Mouse (Mus musculus) limb, embryonic 14.5 days (tissue): ENCODE measurements at regions not wholly inside any gene's neighbourhood (a gene's known extent, or its start where the extent isn't known, plus 50 kb on each side); places are given as distances from the start of the nearest gene placed in this dataset.

Source experiments
- ATAC-seq: fragments of 200-750 bp; cut with Nextera tagmentation; 2 replicates; pipeline ENCODE4 v1.8.0; 2017; ENCODE audit warnings: low read depth, moderate number of reproducible peaks, moderate TSS enrichment; ENCODE audit not compliant: low FRiP score
- DNase-seq: peaks from one replicate; pipeline ENCODE4 v3.0.0-alpha.2; 2015; ENCODE audit warnings: low spot score
- H3K27ac ChIP-seq: fragments of 300-500 bp; sonication (generic); replicated peaks from 2 replicates; pipeline ENCODE4 v1.5.1; 2014; ENCODE audit warnings: low read depth, mild to moderate bottlenecking, low read length, moderate library complexity, mixed read lengths
- H3K27me3 ChIP-seq: fragments of 300-500 bp; sonication (generic); 2 replicates; pipeline ENCODE4 v1.6.1; 2014; ENCODE audit warnings: low read length, mixed read lengths; ENCODE audit not compliant: control insufficient read depth, insufficient read depth
- H3K36me3 ChIP-seq: fragments of 300-500 bp; sonication (generic); 2 replicates; pipeline ENCODE4 v1.6.1; 2014; ENCODE audit warnings: mild to moderate bottlenecking, low read length, moderate library complexity, mixed read lengths; ENCODE audit not compliant: control insufficient read depth, insufficient read depth
- H3K4me1 ChIP-seq: fragments of 300-500 bp; sonication (generic); 2 replicates; pipeline ENCODE4 v1.6.1; 2014; ENCODE audit warnings: antibody characterized with exemption, low read length, mixed read lengths; ENCODE audit not compliant: control insufficient read depth, insufficient read depth
- H3K4me2 ChIP-seq: fragments of 300-500 bp; sonication (generic); replicated peaks from 2 replicates; pipeline ENCODE4 v1.6.1; 2014; ENCODE audit warnings: low read depth, mild to moderate bottlenecking, low read length, moderate library complexity; ENCODE audit not compliant: severe bottlenecking
- H3K4me3 ChIP-seq: fragments of 300-500 bp; sonication (generic); replicated peaks from 2 replicates; pipeline ENCODE4 v1.5.1; 2014; ENCODE audit warnings: low read length
- H3K9ac ChIP-seq: fragments of 300-500 bp; sonication (generic); 2 replicates; pipeline ENCODE4 v1.6.1; 2014; ENCODE audit warnings: mild to moderate bottlenecking, low read depth, low read length, moderate library complexity; ENCODE audit not compliant: severe bottlenecking
- H3K9me3 ChIP-seq: fragments of 300-500 bp; sonication (generic); 2 replicates; pipeline ENCODE4 v1.6.1; 2016; ENCODE audit warnings: low read length; ENCODE audit not compliant: control insufficient read depth
- POLR2A ChIP-seq: fragments of 200-500 bp; IDR thresholded peaks from 2 replicates; pipeline ENCODE4 v1.8.0; 2012; ENCODE audit warnings: inconsistent platforms, mild to moderate bottlenecking, moderate library complexity, borderline replicate concordance; ENCODE audit not compliant: insufficient read depth, insufficient read length; ENCODE audit errors: extremely low read depth
- WGBS: fragments of 180-500 bp; shearing (Covaris S2); extraction: QIAGEN DNeasy Blood & Tissue Kit; methylation state at CpG from one replicate; pipeline ENCODE4 v1.1.7; 2014; 5-methylcytosine and 5-hydroxymethylcytosine counted together

DNA sequence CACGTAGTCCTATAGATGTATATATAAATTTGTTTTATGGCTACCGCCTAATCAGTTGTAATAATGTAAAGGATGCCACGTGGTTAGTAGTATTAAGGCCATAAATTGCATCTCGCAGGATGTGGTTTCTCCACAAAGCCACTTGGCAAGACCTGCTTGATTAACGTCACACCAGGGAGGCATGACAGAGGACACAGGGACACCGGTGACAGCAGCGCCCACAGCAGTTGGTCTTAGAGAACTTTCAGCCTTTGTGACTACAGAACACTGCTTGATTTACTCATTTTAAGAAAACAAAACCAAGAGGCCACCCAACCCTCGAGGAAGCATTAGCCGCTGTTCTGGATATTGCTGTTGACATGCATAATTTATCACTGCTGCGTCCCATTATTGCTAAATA, 113.2 kb upstream of the Magi3 start:
- DNase-seq (no peak), ATAC-seq (no peak)
- no peaks in the 10 kb centered on the region for H3K36me3 ChIP-seq
- H3K9me3 ChIP-seq = no peaks in the 10 kb centered on the region
- H3K4me2 ChIP-seq = no peak overlapping the region
- no peak overlapping the region for H3K4me3 ChIP-seq
- H3K9ac ChIP-seq = no peak overlapping the region
- no peak overlapping the region for H3K27ac ChIP-seq
- no peak for TF ChIP-seq POLR2A
- WGBS = 72% methylated on average over 10 of the region's 10 CpGs
- H3K4me1 ChIP-seq = 0 out of 2 replicates have a peak, but pooled peaks cover 3% of the 10 kb centered on the region
- H3K27me3 ChIP-seq = no peaks in the 10 kb centered on the region

DNA sequence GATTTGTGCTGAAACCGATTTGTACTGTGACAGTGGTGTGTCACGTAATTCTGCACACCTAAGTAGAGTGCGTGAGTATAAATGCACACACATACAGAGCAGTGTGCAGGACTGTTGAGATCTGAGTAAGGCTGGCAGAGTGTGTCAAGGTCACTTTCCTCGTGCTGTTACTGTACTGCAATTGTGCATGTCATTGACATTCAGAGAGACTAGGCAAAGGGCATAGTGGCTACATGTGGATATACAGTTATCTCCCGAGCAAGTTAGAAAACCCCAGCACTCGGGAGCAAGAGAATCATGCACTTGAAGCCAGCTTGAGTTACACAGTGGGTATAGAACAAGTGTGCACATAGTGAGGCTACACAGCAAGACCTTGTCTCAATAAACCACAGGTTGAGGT, 110.5 kb upstream of the Magi3 start:
- Histone ChIP-seq H3K4me2 (no peak overlapping the region), H3K4me3 (no peak overlapping the region), H3K4me1 (no peaks in the 10 kb centered on the region), H3K27me3 (no peaks in the 10 kb centered on the region), H3K9me3 (no peaks in the 10 kb centered on the region), H3K9ac (no peak overlapping the region), H3K36me3 (no peaks in the 10 kb centered on the region), H3K27ac (no peak overlapping the region)
- DNase-seq (no peak), ATAC-seq (no peak)
- no peak for TF ChIP-seq POLR2A
- 90% methylated on average over 6 of the region's 6 CpGs for WGBS

DNA sequence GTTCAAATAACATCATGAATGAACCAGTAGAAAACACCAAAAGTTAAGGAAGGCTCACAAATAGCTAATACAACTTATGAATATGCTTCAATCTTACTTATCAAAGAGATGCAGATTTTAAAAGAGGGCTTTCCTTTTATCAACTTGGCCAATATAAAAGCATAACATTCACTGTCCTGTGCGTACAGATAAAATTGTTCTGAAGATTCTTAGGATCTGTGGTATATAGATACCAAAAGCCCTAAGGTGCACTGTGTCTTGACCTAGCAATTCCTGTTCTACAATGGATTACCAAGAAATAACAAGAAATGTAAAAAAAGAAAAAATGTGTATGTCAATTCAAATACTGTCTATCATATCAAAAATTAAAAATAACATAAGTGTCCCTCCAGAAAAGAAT, 107.7 kb upstream of the Magi3 start:
- H3K4me1 ChIP-seq = no peaks in the 10 kb centered on the region
- H3K9me3 ChIP-seq = no peaks in the 10 kb centered on the region
- no peaks in the 10 kb centered on the region for H3K36me3 ChIP-seq
- no peak overlapping the region for H3K4me3 ChIP-seq
- ATAC-seq (no peak), DNase-seq (no peak)
- no peak for TF ChIP-seq POLR2A
- H3K9ac ChIP-seq = no peak overlapping the region
- H3K4me2 ChIP-seq = no peak overlapping the region
- WGBS = 93% methylated on average over 1 of the region's 1 CpGs
- no peak overlapping the region for H3K27ac ChIP-seq
- no peaks in the 10 kb centered on the region for H3K27me3 ChIP-seq

GRCm38 (mm10) chr3:104327034-104327729, 107.0 kb upstream of the Magi3 start:
- WGBS = 85% methylated on average over 12 of the region's 12 CpGs
- no peaks in the 10 kb centered on the region for H3K9me3 ChIP-seq
- H3K27me3 ChIP-seq = no peaks in the 10 kb centered on the region
- no peaks in the 10 kb centered on the region for H3K4me1 ChIP-seq
- no peak overlapping the region for H3K4me3 ChIP-seq
- H3K4me2 ChIP-seq = no peak overlapping the region
- no peak overlapping the region for H3K9ac ChIP-seq
- no peak for ATAC-seq
- TF ChIP-seq POLR2A = no peak
- no peaks in the 10 kb centered on the region for H3K36me3 ChIP-seq
- no peak for DNase-seq
- H3K27ac ChIP-seq = no peak overlapping the region

- H3K27ac ChIP-seq = no peak overlapping the region
- no peak overlapping the region for H3K9ac ChIP-seq
- H3K4me2 ChIP-seq = no peak overlapping the region
- DNase-seq = no peak
- H3K9me3 ChIP-seq = no peaks in the 10 kb centered on the region
- no peak for TF ChIP-seq POLR2A
- WGBS = 44% methylated on average over 2 of the region's 2 CpGs
- H3K4me3 ChIP-seq = no peak overlapping the region
- no peak for ATAC-seq
- no peaks in the 10 kb centered on the region for H3K36me3 ChIP-seq
- 0 out of 2 replicates have a peak, but pooled peaks cover 6% of the 10 kb centered on the region for H3K4me1 ChIP-seq
- H3K27me3 ChIP-seq = no peaks in the 10 kb centered on the region
Observed at GRCm38 (mm10) chr3:104322591-104322990, 102.4 kb upstream of the Magi3 start.
